In genomic region chr1:187365424-187365823, GRCm38 (mm10) we compare ENCODE assay signal across 21 mouse cellular contexts.
"Had no signal": no experiment of that assay in that cellular context is flagged by ENCODE, and none has a peak within 500 bp of the region (broad histone marks: within the 10 kb centered on the region; RNA-seq: fewer than 3 reads in every experiment).

No protein-coding gene starts in this region.

- DNase-seq: lung, adult 18-20 months; lung, embryonic 14.5 days; lung, postnatal 10 days; lung, postnatal 4 days; midbrain, embryonic 14.5 days; retina, postnatal 1 day; right cerebral cortex, adult 18-20 months; right cerebral cortex, postnatal 25 days; right cerebral cortex, postnatal 4 days; spleen, adult 18-20 months; thymus, adult 2 months; thymus, postnatal 14 days; thymus, postnatal 36 days had no signal

- ATAC-seq: midbrain, embryonic 16.5 days had no signal

- H3K27me3 ChIP-seq: midbrain, embryonic 12.5 days; neural tube, embryonic 13.5 days; neural tube, embryonic 15.5 days; stomach, embryonic 15.5 days had no signal

- H3K4me3 ChIP-seq: midbrain, embryonic 10.5 days; midbrain, embryonic 12.5 days; myocyte; neural tube, embryonic 13.5 days; neural tube, embryonic 15.5 days; stomach, embryonic 15.5 days had no signal

- H3K27ac ChIP-seq: midbrain, embryonic 10.5 days; midbrain, embryonic 12.5 days; neural tube, embryonic 13.5 days; neural tube, embryonic 15.5 days; stomach, embryonic 15.5 days; stomach, postnatal 0 days had no signal

- H3K4me1 ChIP-seq: stomach, embryonic 15.5 days had no signal

- H3K36me3 ChIP-seq: midbrain, embryonic 10.5 days; midbrain, embryonic 12.5 days; neural tube, embryonic 13.5 days; neural tube, embryonic 15.5 days; stomach, embryonic 15.5 days had no signal
